Mouse (Mus musculus): Measurements from ENCODE around the gene Gm11555. TPM values are rescaled to one million over a fixed set of nuclear protein-coding genes. Genes with fewer than 3 reads are reported as not detected.
A peak's percentile ranks its signal among the peaks of the same experiment; 100 is the strongest.
"Not testable (repeated sequence)": the region's sequence is repeated elsewhere in the genome, so short reads cannot be mapped to it uniquely, and the experiment has no call there.

The Gm11555 gene
- not detected for total RNA-seq (2021)

- no peak for DNase-seq
- intact Hi-C loops (cut with DNase I), result no loop called here
These were observed at the start of gene Gm11555 for GRCm38 (mm10) chr11:99650136-99650535. TSS of gene Gm11555 (minus strand) at chr11:99650236.

GRCm38 (mm10) chr11:99690463-99690862 lies 40.4 kb upstream of the Gm11555 start, which contains the start of gene Gm14190:
TSS of gene Gm14190 (minus strand) at chr11:99690740.
- intact Hi-C loops (cut with DNase I), result no loop called here
- DNase-seq, result no peak

- intact Hi-C loops (cut with DNase I), result loop anchor here (5.0 kb wide), 1 partner anchor 37 kb away; no protein-coding TSS in a partner anchor
- not testable (repeated sequence) for DNase-seq
These were observed 35.2 kb upstream of the Gm11555 start for GRCm38 (mm10) chr11:99685235-99685634.

- DNase-seq, result peak; percentile 41
- intact Hi-C loops (cut with DNase I), result no loop called here
These were observed 33.4 kb upstream of the Gm11555 start for GRCm38 (mm10) chr11:99683481-99683880.

GRCm38 (mm10) chr11:99665860-99666259 lies 15.8 kb upstream of the Gm11555 start, which contains the start of gene Krtap4-6:
TSS of gene Krtap4-6 (minus strand) at chr11:99665960.
- no peak for DNase-seq
- intact Hi-C loops (cut with DNase I), result no loop called here

GRCm38 (mm10) chr11:99662802-99663201 lies 12.8 kb upstream of the Gm11555 start:
- intact Hi-C loops (cut with DNase I), result no loop called here
- DNase-seq, result no peak

- intact Hi-C loops (cut with DNase I), result no loop called here
- DNase-seq, result no peak
These were observed 9.2 kb upstream of the Gm11555 start for GRCm38 (mm10) chr11:99659256-99659655.

- DNase-seq; intact Hi-C loops (cut with DNase I): not testable (repeated sequence)
These were observed 8.5 kb upstream of the Gm11555 start, which contains the start of gene Gm11563 for GRCm38 (mm10) chr11:99658467-99659010. TSS of gene Gm11563 (minus strand) at chr11:99658960.

- intact Hi-C loops (cut with DNase I), result no loop called here
- no peak for DNase-seq
These were observed 7.0 kb upstream of the Gm11555 start for GRCm38 (mm10) chr11:99657051-99657450.

GRCm38 (mm10) chr11:99646444-99646843 lies 3.6 kb downstream of the Gm11555 start:
- intact Hi-C loops (cut with DNase I), result no loop called here
- no peak for DNase-seq

GRCm38 (mm10) chr11:99644351-99644750 lies 5.7 kb downstream of the Gm11555 start:
- intact Hi-C loops (cut with DNase I), result no loop called here
- no peak for DNase-seq

GRCm38 (mm10) chr11:99643635-99644139 lies 6.3 kb downstream of the Gm11555 start, which contains the start of gene Krtap4-7:
TSS of gene Krtap4-7 (minus strand) at chr11:99644089.
- intact Hi-C loops (cut with DNase I); DNase-seq: not testable (repeated sequence)

GRCm38 (mm10) chr11:99640926-99641325 lies 9.1 kb downstream of the Gm11555 start:
- DNase-seq, result no peak
- intact Hi-C loops (cut with DNase I), result no loop called here

- DNase-seq, result no peak
- intact Hi-C loops (cut with DNase I), result no loop called here
These were observed 12.9 kb downstream of the Gm11555 start for GRCm38 (mm10) chr11:99637086-99637485.

GRCm38 (mm10) chr11:99634653-99635134 lies 15.3 kb downstream of the Gm11555 start, which contains the start of gene Krtap4-2:
TSS of gene Krtap4-2 (minus strand) at chr11:99635084.
- intact Hi-C loops (cut with DNase I), result no loop called here

GRCm38 (mm10) chr11:99633293-99633692 lies 16.7 kb downstream of the Gm11555 start:
- intact Hi-C loops (cut with DNase I), result no loop called here
- DNase-seq, result no peak

More at GRCm38 (mm10) chr11:99634653-99635134, 15.3 kb downstream of the Gm11555 start, which contains the start of gene Krtap4-2:
- DNase-seq, result no peak

- intact Hi-C loops (cut with DNase I), result no loop called here
These were observed 19.1 kb downstream of the Gm11555 start for GRCm38 (mm10) chr11:99630890-99631289.

GRCm38 (mm10) chr11:99628138-99628537 lies 21.9 kb downstream of the Gm11555 start, which contains the start of gene Krtap4-1:
TSS of gene Krtap4-1 (minus strand) at chr11:99628238.
- intact Hi-C loops (cut with DNase I), result no loop called here

More at GRCm38 (mm10) chr11:99630890-99631289, 19.1 kb downstream of the Gm11555 start:
- DNase-seq, result no peak

GRCm38 (mm10) chr11:99620335-99620734 lies 29.7 kb downstream of the Gm11555 start, which contains the start of gene Gm11562:
TSS of gene Gm11562 (minus strand) at chr11:99620435.
- intact Hi-C loops (cut with DNase I), result no loop called here
- DNase-seq, result no peak

More at GRCm38 (mm10) chr11:99628138-99628537, 21.9 kb downstream of the Gm11555 start, which contains the start of gene Krtap4-1:
- no peak for DNase-seq

GRCm38 (mm10) chr11:99614796-99615363 lies 35.2 kb downstream of the Gm11555 start, which contains the start of gene Krtap2-4:
TSS of gene Krtap2-4 (minus strand) at chr11:99614846.
- no peak for DNase-seq
- intact Hi-C loops (cut with DNase I), result no loop called here

- DNase-seq; intact Hi-C loops (cut with DNase I): not testable (repeated sequence)
These were observed 39.9 kb downstream of the Gm11555 start, which contains the start of gene Gm11937 for GRCm38 (mm10) chr11:99610089-99610488. TSS of gene Gm11937 (minus strand) at chr11:99610189.
